Mouse (Mus musculus): ENCODE results near the gene Tmem131. TPM values are rescaled to one million over a fixed set of nuclear protein-coding genes. Genes with fewer than 3 reads are reported as not detected.
A peak's percentile ranks its signal among the peaks of the same experiment; 100 is the strongest.

Gene Tmem131
- polyA plus RNA-seq, 1 experiment from 2014 or later: 31.3 TPM

DNA sequence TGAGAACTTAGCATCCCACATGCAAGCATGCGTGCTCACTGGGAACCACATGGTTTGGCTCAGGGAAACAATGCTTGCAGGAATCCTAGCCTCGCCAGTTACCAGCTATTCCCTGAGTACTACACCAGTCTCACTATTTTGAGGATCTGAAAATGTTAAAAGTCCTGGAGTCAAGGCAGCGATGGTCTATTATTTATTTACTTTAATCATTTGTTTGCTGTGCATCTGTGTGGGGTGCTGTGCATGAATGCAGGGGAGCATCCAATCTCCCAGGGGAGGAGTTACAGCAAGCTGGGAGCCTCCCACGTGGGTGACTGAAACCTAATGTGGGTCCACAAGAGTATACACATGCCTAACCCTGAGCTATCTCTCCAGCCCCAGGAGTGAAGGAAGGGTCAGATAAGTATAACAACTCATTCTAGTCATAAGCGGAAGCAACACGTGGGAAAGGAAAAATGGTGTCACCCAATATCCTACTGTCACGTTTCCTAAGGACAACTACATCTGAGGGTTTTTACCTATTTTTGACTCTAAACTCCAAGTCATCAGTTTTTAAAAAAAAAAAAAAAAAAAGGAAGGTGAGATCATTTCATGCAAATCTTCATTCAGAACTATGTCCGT lies 9.4 kb downstream of the Tmem131 start:
- Histone ChIP-seq H3K9me3 (ENCODE audit: control insufficient read depth, low read depth, low read length) (no peaks in the 10 kb centered on the region), H3K27me3 (ENCODE audit: control insufficient read depth, insufficient read depth, low read length) (no peaks in the 10 kb centered on the region), H3K36me3 (ENCODE audit: control insufficient read depth, insufficient read depth, low read length) (no peaks in the 10 kb centered on the region; the same call in 1 of the 2 replicates), H3K9ac (replicated peaks; ENCODE audit: low read depth, low read length) (no peak overlapping the region), H3K4me3 (ENCODE audit: low read depth, low read length) (no peak overlapping the region), H3K4me2 (replicated peaks; ENCODE audit: low read depth, low read length) (no peak overlapping the region), H3K4me1 (ENCODE audit: control insufficient read depth, insufficient read depth, low read length) (peaks cover 19% of the 10 kb centered on the region), H3K27ac (ENCODE audit: low read length) (no peak overlapping the region)
- 0 out of 2 replicates have a peak, but pooled peaks have one; percentile 29 for ATAC-seq (ENCODE audit: insufficient number of reproducible peaks, insufficient read depth, low FRiP score, low read depth)
- 71% methylated on average over 8 of the region's 8 CpGs for WGBS

DNA sequence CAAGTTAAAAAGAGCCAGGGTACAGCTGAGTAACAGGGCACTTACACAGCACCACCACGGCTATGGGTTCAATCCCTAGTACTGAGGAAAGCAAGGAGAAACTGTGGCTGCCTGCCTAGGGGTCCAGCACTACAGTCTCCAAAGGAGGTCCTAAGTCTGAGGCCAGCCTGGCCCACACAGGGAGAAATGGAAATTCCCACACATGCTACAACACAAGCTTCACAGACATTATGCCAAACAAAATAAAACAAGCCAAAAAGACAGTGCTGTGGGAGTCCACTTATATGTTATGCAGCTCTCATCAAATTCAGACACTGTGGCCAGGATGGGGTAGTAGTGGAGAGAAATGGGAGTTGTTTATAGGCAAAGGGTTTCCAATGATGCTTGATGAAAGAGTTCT lies 11.2 kb downstream of the Tmem131 start:
- Histone ChIP-seq H3K9me3 (ENCODE audit: control insufficient read depth, low read depth, low read length) (no peaks in the 10 kb centered on the region), H3K4me1 (ENCODE audit: control insufficient read depth, insufficient read depth, low read length) (peaks cover 13% of the 10 kb centered on the region), H3K27me3 (ENCODE audit: control insufficient read depth, insufficient read depth, low read length) (no peaks in the 10 kb centered on the region), H3K27ac (ENCODE audit: low read length) (no peak overlapping the region), H3K36me3 (ENCODE audit: control insufficient read depth, insufficient read depth, low read length) (no peaks in the 10 kb centered on the region; the same call in 1 of the 2 replicates), H3K4me3 (ENCODE audit: low read depth, low read length) (no peak overlapping the region), H3K9ac (replicated peaks; ENCODE audit: low read depth, low read length) (no peak overlapping the region), H3K4me2 (replicated peaks; ENCODE audit: low read depth, low read length) (no peak overlapping the region)
- WGBS: 90% methylated on average over 1 of the region's 1 CpGs
- no peak for ATAC-seq (ENCODE audit: insufficient number of reproducible peaks, insufficient read depth, low FRiP score, low read depth)

- Histone ChIP-seq H3K4me2 (replicated peaks; ENCODE audit: low read depth, low read length) (no peak overlapping the region), H3K4me3 (ENCODE audit: low read depth, low read length) (no peak overlapping the region), H3K9me3 (ENCODE audit: control insufficient read depth, low read depth, low read length) (no peaks in the 10 kb centered on the region), H3K27me3 (ENCODE audit: control insufficient read depth, insufficient read depth, low read length) (no peaks in the 10 kb centered on the region), H3K27ac (ENCODE audit: low read length) (no peak overlapping the region), H3K4me1 (ENCODE audit: control insufficient read depth, insufficient read depth, low read length) (peaks cover 6% of the 10 kb centered on the region), H3K9ac (replicated peaks; ENCODE audit: low read depth, low read length) (no peak overlapping the region), H3K36me3 (ENCODE audit: control insufficient read depth, insufficient read depth, low read length) (no peaks in the 10 kb centered on the region; the same call in 1 of the 2 replicates)
- WGBS: 86% methylated on average over 8 of the region's 8 CpGs
- ATAC-seq (ENCODE audit: insufficient number of reproducible peaks, insufficient read depth, low FRiP score, low read depth): no peak
Measured at GRCm38 (mm10) chr1:36930911-36931310, 12.6 kb downstream of the Tmem131 start.

- Histone ChIP-seq H3K4me2 (replicated peaks; ENCODE audit: low read depth, low read length) (no peak overlapping the region), H3K4me1 (ENCODE audit: control insufficient read depth, insufficient read depth, low read length) (peaks cover 6% of the 10 kb centered on the region), H3K27me3 (ENCODE audit: control insufficient read depth, insufficient read depth, low read length) (no peaks in the 10 kb centered on the region), H3K4me3 (ENCODE audit: low read depth, low read length) (no peak overlapping the region), H3K36me3 (ENCODE audit: control insufficient read depth, insufficient read depth, low read length) (no peaks in the 10 kb centered on the region; the same call in 1 of the 2 replicates), H3K27ac (ENCODE audit: low read length) (no peak overlapping the region), H3K9ac (replicated peaks; ENCODE audit: low read depth, low read length) (no peak overlapping the region), H3K9me3 (ENCODE audit: control insufficient read depth, low read depth, low read length) (no peaks in the 10 kb centered on the region)
- 79% methylated on average over 2 of the region's 2 CpGs for WGBS
- no peak for ATAC-seq (ENCODE audit: insufficient number of reproducible peaks, insufficient read depth, low FRiP score, low read depth)
Measured at GRCm38 (mm10) chr1:36929996-36930395, 13.5 kb downstream of the Tmem131 start.

- H3K4me2 ChIP-seq (replicated peaks; ENCODE audit: low read depth, low read length): no peak overlapping the region
- no peak overlapping the region for H3K9ac ChIP-seq (replicated peaks; ENCODE audit: low read depth, low read length)
- H3K36me3 ChIP-seq (ENCODE audit: control insufficient read depth, insufficient read depth, low read length): no peaks in the 10 kb centered on the region
- ATAC-seq (ENCODE audit: insufficient number of reproducible peaks, insufficient read depth, low FRiP score, low read depth): 0 out of 2 replicates have a peak, but pooled peaks have one; percentile 33
- peaks cover 3% of the 10 kb centered on the region; the same call in 1 of the 2 replicates for H3K4me1 ChIP-seq (ENCODE audit: control insufficient read depth, insufficient read depth, low read length)
- H3K27me3 ChIP-seq (ENCODE audit: control insufficient read depth, insufficient read depth, low read length): no peaks in the 10 kb centered on the region
- H3K4me3 ChIP-seq (ENCODE audit: low read depth, low read length): no peak overlapping the region
- 78% methylated on average over 6 of the region's 6 CpGs for WGBS
- H3K27ac ChIP-seq (ENCODE audit: low read length): no peak overlapping the region
- H3K9me3 ChIP-seq (ENCODE audit: control insufficient read depth, low read depth, low read length): no peaks in the 10 kb centered on the region
Measured at GRCm38 (mm10) chr1:36928357-36929330, 14.8 kb downstream of the Tmem131 start.

- Histone ChIP-seq H3K27ac (ENCODE audit: low read length) (no peak overlapping the region), H3K36me3 (ENCODE audit: control insufficient read depth, insufficient read depth, low read length) (no peaks in the 10 kb centered on the region), H3K4me1 (ENCODE audit: control insufficient read depth, insufficient read depth, low read length) (peaks cover 8% of the 10 kb centered on the region; the same call in 1 of the 2 replicates), H3K9ac (replicated peaks; ENCODE audit: low read depth, low read length) (no peak overlapping the region), H3K27me3 (ENCODE audit: control insufficient read depth, insufficient read depth, low read length) (no peaks in the 10 kb centered on the region), H3K4me2 (replicated peaks; ENCODE audit: low read depth, low read length) (no peak overlapping the region), H3K4me3 (ENCODE audit: low read depth, low read length) (no peak overlapping the region), H3K9me3 (ENCODE audit: control insufficient read depth, low read depth, low read length) (no peaks in the 10 kb centered on the region)
- WGBS: 76% methylated on average over 2 of the region's 2 CpGs
- ATAC-seq (ENCODE audit: insufficient number of reproducible peaks, insufficient read depth, low FRiP score, low read depth): no peak
Measured at GRCm38 (mm10) chr1:36927569-36927968, 15.9 kb downstream of the Tmem131 start.

DNA sequence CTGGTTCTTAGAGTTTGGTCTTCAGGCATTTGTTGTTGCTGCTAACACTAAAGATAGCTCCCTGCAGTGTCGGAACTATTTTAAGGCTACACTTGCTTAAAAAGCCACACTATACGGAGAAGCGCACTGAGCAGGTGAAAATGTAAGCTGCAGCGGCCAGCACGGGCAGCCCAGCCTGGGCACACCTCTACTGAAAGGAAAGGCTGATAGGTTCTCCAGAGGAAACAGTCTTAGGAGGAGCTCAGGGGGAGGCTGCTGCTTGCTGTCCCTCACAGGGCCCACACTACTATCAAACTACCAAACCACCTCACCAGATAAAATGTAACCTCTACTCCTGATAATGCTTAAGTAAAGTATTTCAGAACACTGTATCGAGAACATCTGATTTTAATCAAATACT lies 16.7 kb downstream of the Tmem131 start:
- H3K36me3 ChIP-seq (ENCODE audit: control insufficient read depth, insufficient read depth, low read length): no peaks in the 10 kb centered on the region

GRCm38 (mm10) chr1:36926246-36926645 lies 17.2 kb downstream of the Tmem131 start:
- Histone ChIP-seq H3K4me2 (replicated peaks; ENCODE audit: low read depth, low read length) (no peak overlapping the region), H3K4me3 (ENCODE audit: low read depth, low read length) (no peak overlapping the region), H3K27ac (ENCODE audit: low read length) (no peak overlapping the region), H3K36me3 (ENCODE audit: control insufficient read depth, insufficient read depth, low read length) (no peaks in the 10 kb centered on the region), H3K4me1 (ENCODE audit: control insufficient read depth, insufficient read depth, low read length) (peaks cover 19% of the 10 kb centered on the region), H3K27me3 (ENCODE audit: control insufficient read depth, insufficient read depth, low read length) (no peaks in the 10 kb centered on the region), H3K9ac (replicated peaks; ENCODE audit: low read depth, low read length) (no peak overlapping the region), H3K9me3 (ENCODE audit: control insufficient read depth, low read depth, low read length) (no peaks in the 10 kb centered on the region)
- ATAC-seq (ENCODE audit: insufficient number of reproducible peaks, insufficient read depth, low FRiP score, low read depth): no peak
- 85% methylated on average over 4 of the region's 4 CpGs for WGBS

More for the DNA sequence above, 16.7 kb downstream of the Tmem131 start:
- Histone ChIP-seq H3K27me3 (ENCODE audit: control insufficient read depth, insufficient read depth, low read length) (no peaks in the 10 kb centered on the region), H3K27ac (ENCODE audit: low read length) (no peak overlapping the region), H3K9ac (replicated peaks; ENCODE audit: low read depth, low read length) (no peak overlapping the region), H3K9me3 (ENCODE audit: control insufficient read depth, low read depth, low read length) (no peaks in the 10 kb centered on the region), H3K4me1 (ENCODE audit: control insufficient read depth, insufficient read depth, low read length) (peaks cover 15% of the 10 kb centered on the region), H3K4me3 (ENCODE audit: low read depth, low read length) (no peak overlapping the region), H3K4me2 (replicated peaks; ENCODE audit: low read depth, low read length) (no peak overlapping the region)
- 91% methylated on average over 6 of the region's 6 CpGs for WGBS
- ATAC-seq (ENCODE audit: insufficient number of reproducible peaks, insufficient read depth, low FRiP score, low read depth): no peak
